Mouse (Mus musculus) heart, adult 2 months (tissue): ENCODE measurements at regions not wholly inside any gene's neighbourhood (a gene's known extent, or its start where the extent isn't known, plus 50 kb on each side); places are given as distances from the start of the nearest gene placed in this dataset.

Experiments
- CTCF ChIP-seq: fragments of 200-600 bp; IDR thresholded peaks from 2 replicates; pipeline ENCODE4 v1.8.1; 2022; ENCODE audit warnings: antibody characterized with exemption, mild to moderate bottlenecking, moderate library complexity
- EP300 ChIP-seq: fragments of 200-500 bp; IDR thresholded peaks from 2 replicates; pipeline ENCODE4 v1.6.1; 2011; ENCODE audit warnings: low read depth, low read length, control low read depth; ENCODE audit not compliant: insufficient read depth
- POLR2A ChIP-seq: fragments of 200-500 bp; IDR thresholded peaks from 2 replicates; pipeline ENCODE4 v1.6.1; 2011; ENCODE audit warnings: mild to moderate bottlenecking, low read depth, low read length, control low read depth; ENCODE audit not compliant: insufficient read depth

DNA sequence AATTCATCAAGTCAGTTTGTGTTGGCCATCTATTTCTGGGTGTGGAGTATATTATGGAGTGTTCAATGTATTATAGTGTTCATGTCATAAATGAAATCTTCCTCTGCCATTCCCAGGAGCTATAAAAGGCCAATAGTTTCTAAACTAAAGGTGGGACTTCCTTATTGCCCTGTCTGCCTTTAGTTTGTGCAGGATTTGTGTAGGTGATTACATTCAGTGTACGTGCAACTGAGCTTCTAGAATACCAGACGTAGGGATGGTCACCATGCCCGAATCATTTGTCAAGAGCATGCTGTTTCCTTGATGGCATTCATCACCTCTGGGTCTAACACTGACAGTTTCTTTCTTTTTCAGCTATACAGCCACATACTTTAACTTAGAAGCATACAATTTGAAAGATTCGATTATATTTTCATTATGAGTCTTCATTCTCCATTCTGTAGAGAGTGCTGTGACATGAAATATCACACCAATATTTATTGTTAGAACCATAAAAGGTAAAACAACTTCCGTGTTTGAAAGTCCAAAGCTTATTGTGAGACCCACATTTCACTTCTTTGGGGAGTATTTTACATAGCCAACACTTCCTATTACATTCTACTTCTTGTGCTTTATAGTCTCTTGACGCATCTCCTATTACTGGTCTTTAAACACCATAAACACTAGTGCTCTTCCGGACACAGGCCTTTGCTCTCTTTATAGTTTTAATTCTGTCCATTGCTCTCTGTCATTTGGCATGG, 494.1 kb upstream of the Klf6 start:
- no peak for TF ChIP-seq EP300
- TF ChIP-seq CTCF, result no peak
- no peak for TF ChIP-seq POLR2A
